Mouse (Mus musculus): ENCODE results near the gene Shank1. TPM values are rescaled to one million over a fixed set of nuclear protein-coding genes. Genes with fewer than 3 reads are reported as not detected.

Shank1 gene
- polyA plus RNA-seq, 1 experiment from 2014 or later, result 0.85 TPM

- Histone ChIP-seq H3K9me3 (ENCODE audit: control insufficient read depth, low read length) (no peaks in the 10 kb centered on the region; the same call in 1 of the 2 replicates), H3K27ac (replicated peaks; ENCODE audit: low read depth, low read length) (no peak overlapping the region), H3K4me2 (ENCODE audit: low read depth, severe bottlenecking) (no peak overlapping the region), H3K4me3 (ENCODE audit: low read depth, low read length) (peak overlapping the region; percentile 3; the same call in 1 of the 2 replicates), H3K36me3 (ENCODE audit: control insufficient read depth, insufficient read depth, low read length) (no peaks in the 10 kb centered on the region), H3K9ac (ENCODE audit: low read length) (no peak overlapping the region), H3K4me1 (ENCODE audit: control insufficient read depth, insufficient read depth, low read length) (peaks cover 16% of the 10 kb centered on the region; the same call in 1 of the 2 replicates), H3K27me3 (ENCODE audit: control insufficient read depth, insufficient read depth, low read length) (peaks cover 90% of the 10 kb centered on the region)
- WGBS, result 2% methylated on average over 64 of the region's 71 CpGs
- ATAC-seq (ENCODE audit: insufficient number of reproducible peaks, low FRiP score, low TSS enrichment, low read depth), result no peak
- no peak for DNase-seq (ENCODE audit: low spot score)
These were observed 42.9 kb downstream of the Shank1 start for GRCm38 (mm10) chr7:44352750-44353600.

GRCm38 (mm10) chr7:44353601-44354340 lies 43.7 kb downstream of the Shank1 start:
- Histone ChIP-seq H3K4me2 (ENCODE audit: low read depth, severe bottlenecking) (peak overlapping the region; percentile 16; the same call in 1 of the 2 replicates), H3K27ac (replicated peaks; ENCODE audit: low read depth, low read length) (no peak overlapping the region), H3K9ac (ENCODE audit: low read length) (no peak overlapping the region), H3K4me1 (ENCODE audit: control insufficient read depth, insufficient read depth, low read length) (peaks cover 16% of the 10 kb centered on the region; the same call in 1 of the 2 replicates), H3K36me3 (ENCODE audit: control insufficient read depth, insufficient read depth, low read length) (no peaks in the 10 kb centered on the region), H3K9me3 (ENCODE audit: control insufficient read depth, low read length) (no peaks in the 10 kb centered on the region), H3K27me3 (ENCODE audit: control insufficient read depth, insufficient read depth, low read length) (peaks cover 90% of the 10 kb centered on the region), H3K4me3 (ENCODE audit: low read depth, low read length) (peak overlapping the region; percentile 3; the same call in 1 of the 2 replicates)
- ATAC-seq (ENCODE audit: insufficient number of reproducible peaks, low FRiP score, low TSS enrichment, low read depth), result no peak
- DNase-seq (ENCODE audit: low spot score), result no peak
- WGBS, result 1% methylated on average over 34 of the region's 35 CpGs

DNA sequence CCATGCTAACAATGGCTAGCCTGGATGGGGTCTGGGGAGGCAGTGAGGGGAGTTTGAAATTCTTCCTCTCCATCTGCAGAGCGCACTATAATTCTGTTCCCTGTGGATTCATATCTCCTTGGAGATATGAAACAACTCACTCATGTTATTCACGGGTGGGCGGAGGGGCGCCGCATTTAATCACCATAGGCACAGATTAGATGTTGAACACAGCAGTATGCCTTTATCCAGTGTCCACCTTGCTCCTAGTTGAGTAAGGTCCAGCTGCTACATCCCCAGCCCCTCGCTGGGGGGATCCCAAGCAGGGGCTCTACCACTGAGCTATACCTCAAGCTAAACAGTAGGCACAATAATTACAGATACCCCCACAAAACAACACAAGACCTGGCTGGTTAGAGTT lies 45.4 kb downstream of the Shank1 start:
- WGBS, result 80% methylated on average over 6 of the region's 6 CpGs

GRCm38 (mm10) chr7:44356590-44357481 lies 46.8 kb downstream of the Shank1 start:
- Histone ChIP-seq H3K4me3 (ENCODE audit: low read depth, low read length) (no peak overlapping the region), H3K9ac (ENCODE audit: low read length) (no peak overlapping the region), H3K27ac (replicated peaks; ENCODE audit: low read depth, low read length) (no peak overlapping the region), H3K36me3 (ENCODE audit: control insufficient read depth, insufficient read depth, low read length) (no peaks in the 10 kb centered on the region), H3K27me3 (ENCODE audit: control insufficient read depth, insufficient read depth, low read length) (peaks cover 88% of the 10 kb centered on the region), H3K9me3 (ENCODE audit: control insufficient read depth, low read length) (no peaks in the 10 kb centered on the region), H3K4me2 (ENCODE audit: low read depth, severe bottlenecking) (no peak overlapping the region), H3K4me1 (ENCODE audit: control insufficient read depth, insufficient read depth, low read length) (peaks cover 12% of the 10 kb centered on the region; the same call in 1 of the 2 replicates)
- no peak for ATAC-seq (ENCODE audit: insufficient number of reproducible peaks, low FRiP score, low TSS enrichment, low read depth)
- 2% methylated on average over 35 of the region's 35 CpGs for WGBS
- no peak for DNase-seq (ENCODE audit: low spot score)

More for the DNA sequence above, 45.4 kb downstream of the Shank1 start:
- Histone ChIP-seq H3K36me3 (ENCODE audit: control insufficient read depth, insufficient read depth, low read length) (no peaks in the 10 kb centered on the region), H3K27ac (replicated peaks; ENCODE audit: low read depth, low read length) (no peak overlapping the region), H3K4me1 (ENCODE audit: control insufficient read depth, insufficient read depth, low read length) (peaks cover 16% of the 10 kb centered on the region; the same call in 1 of the 2 replicates), H3K4me2 (ENCODE audit: low read depth, severe bottlenecking) (no peak overlapping the region), H3K9ac (ENCODE audit: low read length) (no peak overlapping the region), H3K27me3 (ENCODE audit: control insufficient read depth, insufficient read depth, low read length) (peaks cover 91% of the 10 kb centered on the region), H3K9me3 (ENCODE audit: control insufficient read depth, low read length) (no peaks in the 10 kb centered on the region), H3K4me3 (ENCODE audit: low read depth, low read length) (no peak overlapping the region)
- DNase-seq (ENCODE audit: low spot score) (no peak), ATAC-seq (ENCODE audit: insufficient number of reproducible peaks, low FRiP score, low TSS enrichment, low read depth) (no peak)

DNA sequence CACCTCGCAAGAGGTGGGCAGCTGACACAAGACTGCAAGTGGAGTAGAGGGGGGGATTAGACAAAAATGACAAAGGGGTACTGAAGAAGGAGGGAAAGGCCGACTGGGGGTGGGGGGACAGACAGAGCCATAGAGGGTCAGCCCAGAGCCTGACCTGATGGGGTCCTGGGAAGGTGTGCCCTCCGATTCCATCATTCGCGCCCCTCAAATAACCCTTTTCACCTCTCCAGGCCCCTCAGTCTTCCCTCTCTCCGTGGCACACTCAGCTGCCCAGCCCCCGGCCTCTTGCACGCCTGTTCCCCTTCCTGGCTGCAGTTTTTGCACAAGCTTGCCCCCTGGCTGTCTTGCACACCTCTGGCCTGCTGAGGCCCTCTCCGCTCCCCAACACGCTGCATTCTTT lies 47.5 kb downstream of the Shank1 start:
- no peak overlapping the region for H3K4me3 ChIP-seq (ENCODE audit: low read depth, low read length)
- no peak overlapping the region for H3K4me2 ChIP-seq (ENCODE audit: low read depth, severe bottlenecking)
- H3K9ac ChIP-seq (ENCODE audit: low read length), result no peak overlapping the region
- no peaks in the 10 kb centered on the region for H3K9me3 ChIP-seq (ENCODE audit: control insufficient read depth, low read length)
- no peak for DNase-seq (ENCODE audit: low spot score)
- ATAC-seq (ENCODE audit: insufficient number of reproducible peaks, low FRiP score, low TSS enrichment, low read depth), result no peak
- no peaks in the 10 kb centered on the region for H3K36me3 ChIP-seq (ENCODE audit: control insufficient read depth, insufficient read depth, low read length)
- WGBS, result 17% methylated on average over 10 of the region's 10 CpGs
- H3K27me3 ChIP-seq (ENCODE audit: control insufficient read depth, insufficient read depth, low read length), result peaks cover 87% of the 10 kb centered on the region
- peaks cover 12% of the 10 kb centered on the region; the same call in 1 of the 2 replicates for H3K4me1 ChIP-seq (ENCODE audit: control insufficient read depth, insufficient read depth, low read length)
- H3K27ac ChIP-seq (replicated peaks; ENCODE audit: low read depth, low read length), result no peak overlapping the region

GRCm38 (mm10) chr7:44358012-44358411 lies 48.0 kb downstream of the Shank1 start:
- WGBS, result 10% methylated on average over 5 of the region's 5 CpGs
- no peaks in the 10 kb centered on the region for H3K9me3 ChIP-seq (ENCODE audit: control insufficient read depth, low read length)
- H3K4me2 ChIP-seq (ENCODE audit: low read depth, severe bottlenecking), result no peak overlapping the region
- H3K4me3 ChIP-seq (ENCODE audit: low read depth, low read length), result no peak overlapping the region
- H3K27ac ChIP-seq (replicated peaks; ENCODE audit: low read depth, low read length), result no peak overlapping the region
- H3K27me3 ChIP-seq (ENCODE audit: control insufficient read depth, insufficient read depth, low read length), result peaks cover 87% of the 10 kb centered on the region
- no peak for DNase-seq (ENCODE audit: low spot score)
- H3K4me1 ChIP-seq (ENCODE audit: control insufficient read depth, insufficient read depth, low read length), result peaks cover 12% of the 10 kb centered on the region; the same call in 1 of the 2 replicates
- ATAC-seq (ENCODE audit: insufficient number of reproducible peaks, low FRiP score, low TSS enrichment, low read depth), result no peak
- H3K9ac ChIP-seq (ENCODE audit: low read length), result no peak overlapping the region
- H3K36me3 ChIP-seq (ENCODE audit: control insufficient read depth, insufficient read depth, low read length), result no peaks in the 10 kb centered on the region

DNA sequence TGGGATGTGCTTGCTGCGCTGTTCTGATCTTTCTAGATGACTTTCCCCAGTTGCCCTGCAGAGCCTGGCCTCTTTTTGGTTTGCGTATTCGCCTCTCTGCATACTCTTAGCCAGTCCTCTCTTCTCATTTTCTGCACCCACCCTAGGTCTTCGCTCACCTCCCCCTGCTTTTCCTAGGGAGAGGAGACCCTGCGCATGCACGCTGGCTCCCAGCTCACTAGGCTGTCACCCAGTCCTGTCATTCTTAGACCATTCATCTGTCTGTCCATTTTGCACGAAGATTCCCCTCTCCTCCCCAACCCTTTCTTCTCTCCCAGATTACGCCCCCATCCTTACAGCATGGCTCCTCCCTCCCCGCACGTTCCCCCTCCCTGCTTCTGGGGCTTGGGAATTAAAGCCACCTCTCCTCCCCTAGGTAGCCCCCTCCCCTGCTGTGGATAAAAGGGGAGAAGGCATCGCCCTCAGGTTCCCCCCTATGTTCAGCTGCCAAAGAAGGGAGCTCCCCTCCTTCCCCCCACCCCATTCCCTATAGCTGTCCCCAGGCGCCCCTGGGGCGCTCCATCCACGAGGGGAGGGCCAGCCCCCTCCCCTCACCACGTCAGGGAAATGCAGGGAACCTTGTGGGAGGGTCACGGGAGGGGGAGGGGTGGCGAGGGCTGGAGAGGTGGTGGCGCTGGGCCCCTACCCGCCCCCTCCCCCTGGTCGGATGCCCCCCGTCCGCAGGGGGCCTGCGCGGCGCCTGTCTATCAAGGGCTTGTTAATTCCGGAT lies 49.0 kb downstream of the Shank1 start:
- 1% methylated on average over 16 of the region's 26 CpGs for WGBS
- ATAC-seq (ENCODE audit: insufficient number of reproducible peaks, low FRiP score, low TSS enrichment, low read depth) (no peak), DNase-seq (ENCODE audit: low spot score) (no peak)
- Histone ChIP-seq H3K4me2 (ENCODE audit: low read depth, severe bottlenecking) (peak overlapping the region; percentile 71), H3K4me3 (ENCODE audit: low read depth, low read length) (no peak overlapping the region), H3K27me3 (ENCODE audit: control insufficient read depth, insufficient read depth, low read length) (peaks cover 77% of the 10 kb centered on the region), H3K4me1 (ENCODE audit: control insufficient read depth, insufficient read depth, low read length) (0 out of 2 replicates have a peak, but pooled peaks cover 7% of the 10 kb centered on the region), H3K9ac (ENCODE audit: low read length) (no peak overlapping the region), H3K36me3 (ENCODE audit: control insufficient read depth, insufficient read depth, low read length) (no peaks in the 10 kb centered on the region), H3K9me3 (ENCODE audit: control insufficient read depth, low read length) (no peaks in the 10 kb centered on the region), H3K27ac (replicated peaks; ENCODE audit: low read depth, low read length) (no peak overlapping the region)

Measured in limb, embryonic 11.5 days (tissue).